Mouse (Mus musculus) bone marrow macrophage, adult 2 months (primary cell): ENCODE results near the gene Msgn1.

Experiments
- CTCF ChIP-seq: IDR thresholded peaks from 2 replicates; pipeline ENCODE4 v1.5.1; 2012; ENCODE audit warnings: low read depth, mild to moderate bottlenecking, low read length, moderate library complexity
- POLR2A ChIP-seq: IDR thresholded peaks from 2 replicates; pipeline ENCODE4 v1.6.1; 2012; ENCODE audit warnings: mild to moderate bottlenecking, low read depth, low read length, borderline replicate concordance

GRCm38 (mm10) chr12:11215555-11215954 lies 6.8 kb upstream of the Msgn1 start:
- no peak for TF ChIP-seq CTCF
- no peak for TF ChIP-seq POLR2A
